Mouse (Mus musculus) hindbrain, postnatal 0 days (tissue): ENCODE measurements around the gene Bicc1. TPM values are rescaled to one million over a fixed set of nuclear protein-coding genes. Genes with fewer than 3 reads are reported as not detected.
A peak's percentile ranks its signal among the peaks of the same experiment; 100 is the strongest.

Experiments
- ATAC-seq: fragments of 200-750 bp; cut with Nextera tagmentation; 2 replicates; pipeline ENCODE4 v1.8.0; 2017; ENCODE audit warnings: mild to moderate bottlenecking, moderate TSS enrichment, moderate library complexity
- DNase-seq: peaks from one replicate; pipeline ENCODE4 v3.0.0-alpha.2; 2015; ENCODE audit warnings: low spot score
- H3K27ac ChIP-seq: fragments of 300-500 bp; sonication (generic); 2 replicates; pipeline ENCODE4 v1.5.1; 2014; ENCODE audit warnings: mild to moderate bottlenecking
- H3K27me3 ChIP-seq: fragments of 300-500 bp; sonication (generic); 2 replicates; pipeline ENCODE4 v1.6.1; 2014; ENCODE audit warnings: low read length, mixed read lengths; ENCODE audit not compliant: insufficient read depth
- H3K36me3 ChIP-seq: fragments of 300-500 bp; sonication (generic); 2 replicates; pipeline ENCODE4 v1.6.1; 2014; ENCODE audit warnings: low read length, mixed read lengths; ENCODE audit not compliant: insufficient read depth
- H3K4me1 ChIP-seq: fragments of 300-500 bp; sonication (generic); 2 replicates; pipeline ENCODE4 v1.6.1; 2014; ENCODE audit warnings: antibody characterized with exemption, low read length, mixed read lengths; ENCODE audit not compliant: insufficient read depth
- H3K4me2 ChIP-seq: fragments of 300-500 bp; sonication (generic); 2 replicates; pipeline ENCODE4 v1.6.1; 2014; ENCODE audit warnings: low read depth, mild to moderate bottlenecking, low read length, moderate library complexity, mixed read lengths
- H3K4me3 ChIP-seq: fragments of 300-500 bp; sonication (generic); 2 replicates; pipeline ENCODE4 v1.5.1; 2014; ENCODE audit warnings: low read length
- H3K9ac ChIP-seq: fragments of 300-500 bp; sonication (generic); replicated peaks from 2 replicates; pipeline ENCODE4 v1.6.1; 2014; ENCODE audit warnings: mild to moderate bottlenecking, low read length, moderate library complexity, mixed read lengths
- H3K9me3 ChIP-seq: fragments of 300-500 bp; sonication (generic); 2 replicates; pipeline ENCODE4 v1.6.1; 2016; ENCODE audit warnings: low read length, mixed read lengths
- CTCF ChIP-seq: IDR thresholded peaks from 2 replicates; pipeline ENCODE4 v1.5.1; 2016; ENCODE audit warnings: antibody characterized with exemption, control low read depth, low read depth
- WGBS: fragments of 180-500 bp; shearing (Covaris S2); extraction: QIAGEN DNeasy Blood & Tissue Kit; methylation state at CpG from one replicate; pipeline ENCODE4 v1.1.7; 2014; 5-methylcytosine and 5-hydroxymethylcytosine counted together
- polyA plus RNA-seq: library from polyadenylated mRNA; unstranded; fragments of >200 nt; fragmentation: Nextera tagmentation; extraction: Ambion mirVana; gene quantifications from 2 replicates; pipeline ENCODE4 v1.2.1, GENCODE M21; 2015
- total RNA-seq: library from RNA; depleted of rRNA; stranded (reverse); fragments of >200 nt; gene quantifications from 2 replicates; pipeline ENCODE4 v1.2.3, GENCODE M21; 2014

The Bicc1 gene
- total and polyA plus RNA-seq, 2 experiments from 2014 or later, result 5.1 to 6.5 TPM

DNA sequence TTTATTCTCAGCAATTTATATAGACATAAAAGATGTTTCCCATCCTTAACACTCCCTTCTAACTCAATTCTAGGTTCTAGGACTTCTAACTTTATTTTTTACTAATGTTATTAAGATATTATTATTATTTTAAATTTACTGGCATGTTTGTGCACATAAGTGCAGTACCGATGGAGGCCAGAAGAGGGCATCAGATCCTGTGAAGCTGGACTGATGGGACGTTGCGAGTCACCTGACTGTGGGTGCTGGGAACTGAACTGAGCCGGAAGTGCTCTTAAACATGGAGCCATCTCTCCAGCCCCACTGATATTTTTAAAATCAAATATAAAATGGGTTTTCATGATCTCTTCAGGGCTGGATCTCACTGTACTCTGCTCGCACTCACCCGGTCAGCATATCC, 242.8 kb downstream of the Bicc1 start:
- no peak overlapping the region for H3K4me2 ChIP-seq
- no peaks in the 10 kb centered on the region for H3K4me1 ChIP-seq
- DNase-seq, result no peak
- H3K27ac ChIP-seq, result no peak overlapping the region
- H3K9ac ChIP-seq, result no peak overlapping the region
- H3K36me3 ChIP-seq, result no peaks in the 10 kb centered on the region
- H3K27me3 ChIP-seq, result no peaks in the 10 kb centered on the region
- no peak for ATAC-seq
- WGBS, result 91% methylated on average over 6 of the region's 6 CpGs
- peak; percentile 51 for TF ChIP-seq CTCF
- H3K4me3 ChIP-seq, result no peak overlapping the region
- no peaks in the 10 kb centered on the region for H3K9me3 ChIP-seq

DNA sequence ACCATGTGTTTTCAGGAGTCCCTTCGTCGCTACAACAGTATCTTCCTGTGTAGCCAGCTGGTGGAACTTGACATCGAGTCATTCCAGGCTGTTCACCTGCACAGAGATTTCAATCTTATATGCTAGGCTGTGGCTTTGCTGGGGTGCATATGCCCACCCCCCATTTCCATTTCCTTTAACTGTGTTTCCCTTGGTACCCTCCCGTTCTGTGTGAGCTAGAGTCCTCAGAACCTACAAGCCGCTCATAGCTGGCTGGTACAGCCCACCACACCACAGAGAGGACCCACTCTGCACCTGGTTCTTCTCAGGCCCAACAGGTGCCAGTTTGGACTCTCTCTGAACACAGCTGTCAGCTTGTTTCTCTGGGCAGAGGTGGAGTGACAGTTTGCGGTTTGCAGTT, 244.4 kb downstream of the Bicc1 start:
- ATAC-seq (no peak), DNase-seq (no peak)
- Histone ChIP-seq H3K4me1 (no peaks in the 10 kb centered on the region), H3K9me3 (no peaks in the 10 kb centered on the region), H3K4me2 (no peak overlapping the region), H3K9ac (no peak overlapping the region), H3K27ac (no peak overlapping the region), H3K36me3 (no peaks in the 10 kb centered on the region), H3K4me3 (no peak overlapping the region), H3K27me3 (no peaks in the 10 kb centered on the region)
- 96% methylated on average over 6 of the region's 6 CpGs for WGBS
- no peak for TF ChIP-seq CTCF

GRCm38 (mm10) chr10:70903936-70904335, 255.6 kb downstream of the Bicc1 start:
- H3K36me3 ChIP-seq, result no peaks in the 10 kb centered on the region
- DNase-seq, result no peak
- no peak for TF ChIP-seq CTCF
- no peak overlapping the region for H3K4me3 ChIP-seq
- H3K4me2 ChIP-seq, result no peak overlapping the region
- no peak overlapping the region for H3K27ac ChIP-seq
- H3K9ac ChIP-seq, result no peak overlapping the region
- no peak for ATAC-seq
- H3K4me1 ChIP-seq, result no peaks in the 10 kb centered on the region
- no peaks in the 10 kb centered on the region for H3K27me3 ChIP-seq
- whole genome bisulfite sequencing, result 64% methylated on average over 7 of the region's 7 CpGs
- no peaks in the 10 kb centered on the region; the same call in 1 of the 2 replicates for H3K9me3 ChIP-seq

- Histone ChIP-seq H3K36me3 (no peaks in the 10 kb centered on the region), H3K9me3 (no peaks in the 10 kb centered on the region; the same call in 1 of the 2 replicates), H3K4me2 (no peak overlapping the region), H3K9ac (no peak overlapping the region), H3K4me3 (no peak overlapping the region), H3K27ac (no peak overlapping the region), H3K27me3 (no peaks in the 10 kb centered on the region), H3K4me1 (no peaks in the 10 kb centered on the region)
- DNase-seq, result no peak
- 55% methylated on average over 5 of the region's 5 CpGs for WGBS
- TF ChIP-seq CTCF, result no peak
- ATAC-seq, result no peak
Observed at GRCm38 (mm10) chr10:70902751-70903485, 256.6 kb downstream of the Bicc1 start.

DNA sequence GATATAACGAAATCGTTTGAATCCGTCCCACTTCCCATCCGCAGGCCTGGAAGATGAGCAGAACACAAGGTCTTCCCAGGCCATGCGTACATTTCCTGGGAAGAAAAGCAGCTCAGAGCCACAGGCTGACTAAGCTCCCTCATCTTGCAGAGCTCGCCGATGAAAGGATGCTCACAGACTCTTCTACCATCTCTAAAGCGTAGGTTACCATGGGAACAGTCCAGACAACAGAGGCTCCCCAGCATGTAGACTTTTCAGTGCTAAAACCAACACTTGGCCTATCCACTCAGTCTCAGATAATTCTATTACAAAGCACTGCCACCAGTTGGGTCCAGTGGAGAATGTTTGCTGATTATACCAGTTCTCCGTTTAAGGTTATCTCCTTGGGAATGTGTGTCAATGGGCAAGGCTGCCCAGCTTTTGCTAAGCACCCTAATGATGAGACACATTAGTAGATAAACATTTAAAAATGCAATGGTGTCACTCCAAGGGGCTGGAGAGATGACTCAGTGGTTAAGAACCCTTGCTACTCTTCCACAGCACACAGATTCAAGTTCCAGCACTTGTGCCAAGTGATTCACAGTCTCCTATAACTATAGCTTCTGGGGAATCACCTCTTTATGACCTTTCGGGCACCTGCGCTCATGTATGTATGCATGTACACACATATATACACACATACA, 258.2 kb downstream of the Bicc1 start:
- H3K4me2 ChIP-seq, result no peak overlapping the region
- no peaks in the 10 kb centered on the region for H3K4me1 ChIP-seq
- no peak for TF ChIP-seq CTCF
- no peak overlapping the region for H3K27ac ChIP-seq
- H3K9me3 ChIP-seq, result no peaks in the 10 kb centered on the region; the same call in 1 of the 2 replicates
- DNase-seq (peak; percentile 46), ATAC-seq (0 out of 2 replicates have a peak, but pooled peaks have one; percentile 49)
- H3K27me3 ChIP-seq, result no peaks in the 10 kb centered on the region
- no peaks in the 10 kb centered on the region for H3K36me3 ChIP-seq
- no peak overlapping the region for H3K9ac ChIP-seq
- whole genome bisulfite sequencing, result 55% methylated on average over 11 of the region's 11 CpGs
- H3K4me3 ChIP-seq, result no peak overlapping the region

GRCm38 (mm10) chr10:70895891-70896290, 263.6 kb downstream of the Bicc1 start:
- no peaks in the 10 kb centered on the region for H3K27me3 ChIP-seq
- ATAC-seq, result no peak
- 88% methylated on average over 8 of the region's 8 CpGs for WGBS

GRCm38 (mm10) chr10:70878046-70878445, 281.5 kb downstream of the Bicc1 start:
- H3K4me3 ChIP-seq, result no peak overlapping the region
- no peaks in the 10 kb centered on the region for H3K36me3 ChIP-seq
- H3K27me3 ChIP-seq, result no peaks in the 10 kb centered on the region
- no peaks in the 10 kb centered on the region for H3K9me3 ChIP-seq
- ATAC-seq (no peak), DNase-seq (no peak)
- no peak for TF ChIP-seq CTCF
- no peak overlapping the region for H3K4me2 ChIP-seq
- WGBS, result 83% methylated on average over 1 of the region's 1 CpGs
- H3K9ac ChIP-seq, result no peak overlapping the region
- H3K27ac ChIP-seq, result no peak overlapping the region
- no peaks in the 10 kb centered on the region for H3K4me1 ChIP-seq

More at GRCm38 (mm10) chr10:70895891-70896290, 263.6 kb downstream of the Bicc1 start:
- Histone ChIP-seq H3K4me2 (no peak overlapping the region), H3K27ac (no peak overlapping the region), H3K36me3 (no peaks in the 10 kb centered on the region), H3K4me1 (no peaks in the 10 kb centered on the region), H3K9me3 (no peaks in the 10 kb centered on the region; the same call in 1 of the 2 replicates), H3K4me3 (no peak overlapping the region), H3K9ac (no peak overlapping the region)
- DNase-seq, result no peak
- TF ChIP-seq CTCF, result no peak
